Mouse (Mus musculus) B cell, adult 62 days (primary cell): ENCODE results near the gene Atp5j2. TPM values are rescaled to one million over a fixed set of nuclear protein-coding genes. Genes with fewer than 3 reads are reported as not detected.

Source experiments
- total RNA-seq: library from RNA; stranded (reverse); gene quantifications from 4 replicates; pipeline ENCODE4 v1.2.4, GENCODE M21; 2023

Atp5j2 gene
- total RNA-seq = 128 to 151 TPM (median 137 TPM) in 4 replicates

DNA sequence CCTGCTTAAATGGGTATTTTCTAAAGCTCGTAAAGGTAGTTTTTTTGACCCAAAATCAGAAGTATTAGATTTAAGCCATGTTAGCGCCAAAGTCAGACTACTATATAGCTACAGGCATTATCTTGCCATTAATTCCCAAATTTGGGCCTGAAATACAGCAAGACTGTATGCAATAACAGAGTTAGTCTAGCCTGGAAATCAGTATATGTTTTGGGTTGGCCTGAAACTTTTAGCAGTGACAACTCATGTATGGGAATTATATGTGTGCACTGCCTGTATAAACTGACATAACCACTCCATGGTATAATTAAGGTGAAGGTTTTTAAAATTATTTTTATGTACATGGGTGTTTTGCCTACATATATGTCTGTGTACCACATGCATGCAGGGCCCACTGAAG is at the start of gene Atp5j2:
Gene Atp5j2, minus strand, starts transcription at position 101 of the 400 bp plus-strand sequence.

GRCm38 (mm10) chr5:145231367-145231871 is 39.6 kb upstream of the Atp5j2 start, which contains the start of gene Zfp655:
Gene Zfp655 (plus strand): TSS chr5:145231715.

GRCm38 (mm10) chr5:145203936-145204691 is 12.3 kb upstream of the Atp5j2 start, which contains the start of gene Zkscan5:
Gene Zkscan5 (plus strand): TSS chr5:145204562.

DNA sequence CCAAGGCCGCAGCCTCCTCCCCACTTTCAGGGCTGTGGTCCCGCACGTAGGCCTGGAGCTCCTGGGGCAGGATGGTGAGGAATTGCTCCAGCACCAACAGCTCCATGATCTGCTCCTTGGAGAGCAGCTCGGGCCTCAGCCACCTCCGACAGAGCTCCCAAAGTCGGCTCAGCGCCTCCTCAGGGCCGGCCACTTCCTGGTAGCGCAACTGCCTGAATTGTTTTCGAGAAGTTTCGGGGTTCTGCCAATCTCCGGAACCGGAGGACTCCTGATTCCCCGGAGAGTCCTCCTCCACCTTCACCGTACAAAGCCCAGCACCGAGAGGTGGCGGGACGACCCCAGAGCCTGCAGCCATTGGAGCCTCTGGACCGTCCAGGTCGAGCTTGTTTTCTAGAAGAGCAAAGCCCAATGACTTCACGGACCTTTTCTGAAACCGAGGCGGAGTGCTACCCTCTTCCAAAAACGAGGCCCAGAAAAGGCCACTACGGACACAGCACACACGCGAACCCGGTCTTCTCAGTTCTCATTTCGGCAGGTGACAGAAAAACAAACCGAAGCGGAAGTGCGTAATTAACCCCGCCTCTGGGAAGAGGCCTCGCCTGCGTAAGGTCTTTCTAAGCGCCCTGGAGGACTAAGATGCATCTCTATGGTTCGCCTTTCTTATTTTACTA is 9.6 kb upstream of the Atp5j2 start, which contains the start of gene Zkscan14:
Gene Zkscan14, minus strand, starts transcription at position 548 of the 671 bp plus-strand sequence.

GRCm38 (mm10) chr5:145166536-145167305 is 25.1 kb downstream of the Atp5j2 start, which contains the start of the genes Ptcd1 and Cpsf4:
Gene Ptcd1 (minus strand): TSS chr5:145167108.
Gene Cpsf4 (plus strand): TSS chr5:145167213.

GRCm38 (mm10) chr5:145139571-145140519 is 52.0 kb downstream of the Atp5j2 start, which contains the start of the genes Pdap1 and Bud31:
Gene Pdap1 (minus strand): TSS chr5:145140238.
Gene Bud31 (plus strand): TSS chr5:145140362.

Other genes with a start within 250 kb of the Atp5j2 start
- gene Smurf1, start 226.2 kb downstream of the Atp5j2 start, total RNA-seq = 22.4 to 27.4 TPM (median 25.2 TPM) in 4 replicates
- gene Gm4871, start 159.3 kb downstream of the Atp5j2 start, total RNA-seq = not detected in 4 replicates
- gene 1700018F24Rik, start 149.1 kb downstream of the Atp5j2 start, total RNA-seq = not detected in 4 replicates
- gene Arpc1a, start 108.2 kb downstream of the Atp5j2 start, total RNA-seq = 93.6 to 105 TPM (median 99.4 TPM) in 4 replicates
- not detected in 4 replicates for gene Kpna7, start 108.0 kb downstream of the Atp5j2 start, total RNA-seq
- 434 to 448 TPM (median 440 TPM) in 4 replicates for gene Arpc1b, start 77.8 kb downstream of the Atp5j2 start, total RNA-seq
- 43.4 to 52.0 TPM (median 47.8 TPM) in 4 replicates for gene Pdap1, start 51.8 kb downstream of the Atp5j2 start, total RNA-seq
- 222 to 230 TPM (median 230 TPM) in 4 replicates for gene Bud31, start 51.7 kb downstream of the Atp5j2 start, total RNA-seq
- gene Ptcd1, start 25.0 kb downstream of the Atp5j2 start, total RNA-seq = 16.7 to 22.1 TPM (median 20.1 TPM) in 4 replicates
- 36.2 to 42.6 TPM (median 38.4 TPM) in 4 replicates for gene Cpsf4, start 24.8 kb downstream of the Atp5j2 start, total RNA-seq
- gene Zkscan14, start 9.8 kb upstream of the Atp5j2 start, total RNA-seq = 30.8 to 34.9 TPM (median 31.8 TPM) in 4 replicates
- gene Zkscan5, start 12.5 kb upstream of the Atp5j2 start, total RNA-seq = 9.0 to 10.5 TPM (median 10.1 TPM) in 4 replicates
- gene Zfp655, start 39.7 kb upstream of the Atp5j2 start, total RNA-seq = 73.3 to 88.8 TPM (median 82.3 TPM) in 4 replicates
- gene Zscan25, start 88.4 kb upstream of the Atp5j2 start, total RNA-seq = 30.8 to 41.1 TPM (median 35.0 TPM) in 4 replicates
- not detected in 4 replicates for gene Cyp3a57, start 153.2 kb upstream of the Atp5j2 start, total RNA-seq